Mouse (Mus musculus): ENCODE data around the gene Ap1g1.
"Not testable (repeated sequence)": the region's sequence is repeated elsewhere in the genome, so short reads cannot be mapped to it uniquely, and the experiment has no call there.

Gene Ap1g1

GRCm38 (mm10) chr8:109778280-109778977 is at the start of gene Ap1g1:
Gene Ap1g1, plus strand, starts transcription at chr8:109778554.
- DNase-seq (ENCODE audit: low spot score in 2 of 2), result peak; percentile 96 to 97

GRCm38 (mm10) chr8:109731012-109731411 is 47.3 kb upstream of the Ap1g1 start:
- no peak for DNase-seq (ENCODE audit: low spot score in 2 of 2)

GRCm38 (mm10) chr8:109734018-109734417 is 44.3 kb upstream of the Ap1g1 start:
- no peak for DNase-seq (ENCODE audit: low spot score in 2 of 2)

- DNase-seq (ENCODE audit: low spot score in 2 of 2), result no peak
Observed at GRCm38 (mm10) chr8:109736819-109737218, 41.5 kb upstream of the Ap1g1 start.

GRCm38 (mm10) chr8:109737237-109738048 is 40.9 kb upstream of the Ap1g1 start, which contains the start of gene Atxn1l:
Gene Atxn1l, minus strand, starts transcription at chr8:109737739.
- DNase-seq (ENCODE audit: low spot score in 2 of 2), result peak; percentile 70 to 79

GRCm38 (mm10) chr8:109738049-109738380 is 40.3 kb upstream of the Ap1g1 start:
- DNase-seq (ENCODE audit: low spot score in 2 of 2), result no peak

- DNase-seq (ENCODE audit: low spot score in 2 of 2), result no peak
Observed at GRCm38 (mm10) chr8:109747468-109748199, 30.7 kb upstream of the Ap1g1 start.

- DNase-seq (ENCODE audit: low spot score in 2 of 2), result no peak
Observed at GRCm38 (mm10) chr8:109750274-109750673, 28.1 kb upstream of the Ap1g1 start.

- DNase-seq (ENCODE audit: low spot score in 2 of 2), result peak; percentile 81 to 84
Observed at GRCm38 (mm10) chr8:109750699-109751098, 27.7 kb upstream of the Ap1g1 start.

- DNase-seq (ENCODE audit: low spot score in 2 of 2), result no peak
Observed at GRCm38 (mm10) chr8:109751731-109752485, 26.4 kb upstream of the Ap1g1 start.

- DNase-seq (ENCODE audit: low spot score in 2 of 2), result no peak
Observed at GRCm38 (mm10) chr8:109754696-109755095, 23.7 kb upstream of the Ap1g1 start.

- not testable (repeated sequence) for DNase-seq (ENCODE audit: low spot score in 2 of 2)
Observed at GRCm38 (mm10) chr8:109755554-109755953, 22.8 kb upstream of the Ap1g1 start.

- no peak for DNase-seq (ENCODE audit: low spot score in 2 of 2)
Observed at GRCm38 (mm10) chr8:109756849-109757248, 21.5 kb upstream of the Ap1g1 start.

GRCm38 (mm10) chr8:109759426-109759825 is 18.9 kb upstream of the Ap1g1 start:
- DNase-seq (ENCODE audit: low spot score in 2 of 2), result no peak

GRCm38 (mm10) chr8:109760221-109760620 is 18.1 kb upstream of the Ap1g1 start:
- no peak for DNase-seq (ENCODE audit: low spot score in 2 of 2)

GRCm38 (mm10) chr8:109764031-109764430 is 14.3 kb upstream of the Ap1g1 start:
- DNase-seq (ENCODE audit: low spot score in 2 of 2), result no peak

- no peak for DNase-seq (ENCODE audit: low spot score in 2 of 2)
Observed at GRCm38 (mm10) chr8:109766081-109766480, 12.3 kb upstream of the Ap1g1 start.

- DNase-seq (ENCODE audit: low spot score in 2 of 2), result no peak
Observed at GRCm38 (mm10) chr8:109773154-109773553, 5.2 kb upstream of the Ap1g1 start.

- no peak for DNase-seq (ENCODE audit: low spot score in 2 of 2)
Observed at GRCm38 (mm10) chr8:109777851-109778250, 503 bp upstream of the Ap1g1 start.

GRCm38 (mm10) chr8:109778993-109779421 is 653 bp downstream of the Ap1g1 start:
- DNase-seq (ENCODE audit: low spot score in 2 of 2), result peak; percentile 24 to 44

- peak in 1 of 2 experiments; percentile 10 for DNase-seq (ENCODE audit: low spot score in 2 of 2)
Observed at GRCm38 (mm10) chr8:109779431-109780228, 1.3 kb downstream of the Ap1g1 start.
